ENCODE assay signal across 8 mouse cellular contexts in genomic region chr11:119545741-119546495, GRCm38 (mm10). TPM values are rescaled to one million over a fixed set of nuclear protein-coding genes. Genes with fewer than 3 reads are reported as not detected.
DNase-seq lines count a peak whose midpoint lies in the region; ATAC-seq and TF ChIP-seq lines count a peak whose summit lies in the region.

No protein-coding gene starts in this region.

- intact Hi-C loops in heart, adult 2 months (cut with DNase I), result no loop called here
- intact Hi-C loops in heart, postnatal 25 days (cut with DNase I), result no loop called here

- H3ac ChIP-seq in C2C12 (ENCODE audit: control insufficient read depth, insufficient read length, low read depth), result peak overlapping the region; percentile 49

- H3K79me2 ChIP-seq in heart, adult 2 months (replicated peaks; ENCODE audit: control insufficient read depth, insufficient read depth, low read length), result no peaks in the 10 kb centered on the region
- H3K79me2 ChIP-seq in C2C12 (ENCODE audit: control insufficient read depth, insufficient read depth), result peaks cover 24% of the 10 kb centered on the region

- WGBS in heart, adult 2 months, result 6% methylated on average over 10 of the region's 10 CpGs
- WGBS in embryonic facial prominence, embryonic 12.5 days, result 4% methylated on average over 10 of the region's 10 CpGs
- 5% methylated on average over 10 of the region's 10 CpGs for WGBS in limb, embryonic 14.5 days

- peak overlapping the region; percentile 99; the same call in 1 of the 2 replicates for H3K4me2 ChIP-seq in embryonic facial prominence, embryonic 12.5 days (replicated peaks)
- no peak overlapping the region; the same call in 1 of the 2 replicates for H3K4me2 ChIP-seq in limb, embryonic 14.5 days (replicated peaks; ENCODE audit: low read depth, low read length, severe bottlenecking)

- no peak for TF ChIP-seq POLR2A in heart, adult 2 months (IDR thresholded peaks at IDR 0.05; ENCODE audit: insufficient read depth, low read depth, low read length)
- TF ChIP-seq POLR2A in limb, embryonic 14.5 days (IDR thresholded peaks at IDR 0.05; ENCODE audit: borderline replicate concordance, extremely low read depth, insufficient read depth, insufficient read length), result no peak

- H3K9me3 ChIP-seq in embryonic facial prominence, embryonic 12.5 days, result no peaks in the 10 kb centered on the region
- H3K9me3 ChIP-seq in limb, embryonic 14.5 days (ENCODE audit: control insufficient read depth, low read length), result no peaks in the 10 kb centered on the region

- H3K27me3 ChIP-seq in heart, adult 2 months (ENCODE audit: control insufficient read depth, insufficient read depth, low read length), result peaks cover 31% of the 10 kb centered on the region
- H3K27me3 ChIP-seq in C2C12 (ENCODE audit: control insufficient read depth, insufficient read depth, insufficient read length), result peaks cover 7% of the 10 kb centered on the region
- peaks cover 95% of the 10 kb centered on the region for H3K27me3 ChIP-seq in embryonic facial prominence, embryonic 12.5 days
- H3K27me3 ChIP-seq in limb, embryonic 14.5 days (ENCODE audit: control insufficient read depth, insufficient read depth, low read length), result peaks cover 72% of the 10 kb centered on the region

- H3K4me1 ChIP-seq in heart, adult 2 months (ENCODE audit: control insufficient read depth, insufficient read depth, low read length), result peaks cover 4% of the 10 kb centered on the region
- peaks cover 39% of the 10 kb centered on the region for H3K4me1 ChIP-seq in embryonic facial prominence, embryonic 12.5 days
- peaks cover 20% of the 10 kb centered on the region for H3K4me1 ChIP-seq in limb, embryonic 14.5 days (ENCODE audit: control insufficient read depth, insufficient read depth, low read length)

- no peak for ATAC-seq in embryonic facial prominence, embryonic 12.5 days (ENCODE audit: insufficient number of reproducible peaks, insufficient read depth, low FRiP score, low TSS enrichment)
- ATAC-seq in limb, embryonic 14.5 days (ENCODE audit: low FRiP score, low read depth), result no peak
- no peak for ATAC-seq in megakaryocyte-erythroid progenitor cell, adult 5-6 weeks (replicated peaks; ENCODE audit: low FRiP score, low TSS enrichment, poor library complexity, severe bottlenecking)

- no peaks in the 10 kb centered on the region for H3K36me3 ChIP-seq in heart, adult 2 months (ENCODE audit: control insufficient read depth, insufficient read depth, low read length)
- H3K36me3 ChIP-seq in C2C12 (ENCODE audit: control insufficient read depth, insufficient read depth), result no peaks in the 10 kb centered on the region
- H3K36me3 ChIP-seq in embryonic facial prominence, embryonic 12.5 days, result no peaks in the 10 kb centered on the region
- H3K36me3 ChIP-seq in limb, embryonic 14.5 days (ENCODE audit: control insufficient read depth, insufficient read depth, low read length), result no peaks in the 10 kb centered on the region

- no peak overlapping the region; the same call in 1 of the 2 replicates for H3K4me3 ChIP-seq in heart, adult 2 months
- H3K4me3 ChIP-seq in C2C12 (ENCODE audit: insufficient read depth, poor library complexity, severe bottlenecking), result peak overlapping the region; percentile 43
- peak overlapping the region; percentile 51 for H3K4me3 ChIP-seq in embryonic facial prominence, embryonic 12.5 days
- 0 out of 2 replicates have a peak overlapping the region, but pooled peaks have one; percentile 1 for H3K4me3 ChIP-seq in limb, embryonic 14.5 days (replicated peaks; ENCODE audit: low read length)

- peak; percentile 32 for TF ChIP-seq CTCF in heart, adult 2 months (IDR thresholded peaks at IDR 0.05)
- no peak for TF ChIP-seq CTCF in C2C12 (IDR thresholded peaks at IDR 0.05; ENCODE audit: control insufficient read depth, insufficient read depth, insufficient read length)

- H3K79me3 ChIP-seq in C2C12 (ENCODE audit: low read depth), result peaks cover 1% of the 10 kb centered on the region

- DNase-seq in heart, adult 2 months, result no peak
- no peak for DNase-seq in heart, postnatal 25 days (ENCODE audit: low spot score)
- no peak for DNase-seq in limb, embryonic 14.5 days (ENCODE audit: low spot score)
- no peak for DNase-seq in kidney, adult 11 months
- DNase-seq in adrenal gland, postnatal 4 days (ENCODE audit: low spot score in 2 of 2), result no peak

- no peak overlapping the region for H3K9ac ChIP-seq in heart, adult 2 months (ENCODE audit: low read depth, low read length)
- 0 out of 2 replicates have a peak overlapping the region, but pooled peaks have one; percentile 5 for H3K9ac ChIP-seq in embryonic facial prominence, embryonic 12.5 days
- 0 out of 2 replicates have a peak overlapping the region, but pooled peaks have one; percentile 2 for H3K9ac ChIP-seq in limb, embryonic 14.5 days (ENCODE audit: low read depth, low read length, severe bottlenecking)

- no peak overlapping the region for H3K27ac ChIP-seq in heart, adult 2 months
- H3K27ac ChIP-seq in embryonic facial prominence, embryonic 12.5 days, result no peak overlapping the region
- no peak overlapping the region for H3K27ac ChIP-seq in limb, embryonic 14.5 days (replicated peaks; ENCODE audit: low read depth, low read length)

- no peak for TF ChIP-seq EP300 in heart, adult 2 months (IDR thresholded peaks at IDR 0.05; ENCODE audit: insufficient read depth, low read depth, low read length)

TF ChIP-seq in C2C12, 6 proteins besides CTCF, POLR2A, EP300 and RAD21:
- TF ChIP-seq MYOD1 (IDR thresholded peaks at IDR 0.05; ENCODE audit: control insufficient read depth, insufficient read length, low read depth), result no peak
- TF ChIP-seq MAX (IDR thresholded peaks at IDR 0.05), result no peak
- TF ChIP-seq FOSL1 (IDR thresholded peaks at IDR 0.05; ENCODE audit: insufficient read depth, low read length, poor library complexity, severe bottlenecking), result no peak
- TF ChIP-seq MYOG (IDR thresholded peaks at IDR 0.05; ENCODE audit: control insufficient read depth, extremely low read depth, insufficient read length), result no peak
- TF ChIP-seq USF1 (IDR thresholded peaks at IDR 0.05; ENCODE audit: low read depth), result peak; percentile 95
- TF ChIP-seq CEBPB (IDR thresholded peaks at IDR 0.05; ENCODE audit: low read depth), result no peak

RNA-seq across cellular contexts. Expression of gene Nptx1, which starts 1.6 kb away (rescaled TPM):
- under 1 TPM; 0.09 to 0.23 TPM for total RNA-seq in heart, adult 2 months (2021)
- 0.12 and 0.16 TPM in 2 replicates for polyA plus RNA-seq in heart, adult 2 months (2012; rRNA removed)
- total RNA-seq in heart, postnatal 25 days (2021), result under 1 TPM; 0.26 to 0.34 TPM
- polyA plus RNA-seq in C2C12 (2012; fragmentation: generic; extraction: Trizol), result 30.2 TPM
- polyA plus RNA-seq in embryonic facial prominence, embryonic 12.5 days (2016; fragmentation: Nextera tagmentation; extraction: Ambion mirVana), result 2.0 and 2.4 TPM in 2 replicates
- polyA plus RNA-seq in limb, embryonic 14.5 days (2012; rRNA removed), result 2.2 and 2.5 TPM in 2 replicates
- polyA plus RNA-seq in limb, embryonic 14.5 days (2014; fragmentation: Nextera tagmentation; extraction: Ambion mirVana), result 1.4 and 1.6 TPM in 2 replicates
- not detected in 2 replicates for total RNA-seq in megakaryocyte-erythroid progenitor cell, adult 5-6 weeks (2014; fragmentation: Nextera tagmentation)
- not detected in 2 replicates for total RNA-seq in megakaryocyte-erythroid progenitor cell, adult 5-6 weeks (2017)
- 1 to 10 TPM; 6.0 to 6.2 TPM for total RNA-seq in adrenal gland, postnatal 4 days (2021)

RNA-seq across cellular contexts. Expression of gene Endov, which starts 54.8 kb away (rescaled TPM):
- 1 to 10 TPM; 6.9 to 7.3 TPM for total RNA-seq in heart, adult 2 months (2021)
- 6.9 and 8.3 TPM in 2 replicates for polyA plus RNA-seq in heart, adult 2 months (2012; rRNA removed)
- total RNA-seq in heart, postnatal 25 days (2021), result 10 to 100 TPM in 1 of 2 experiments, 1 to 10 TPM in 1; 7.1 to 10.3 TPM
- 18.4 TPM for polyA plus RNA-seq in C2C12 (2012; fragmentation: generic; extraction: Trizol)
- 19.1 and 22.4 TPM in 2 replicates for polyA plus RNA-seq in embryonic facial prominence, embryonic 12.5 days (2016; fragmentation: Nextera tagmentation; extraction: Ambion mirVana)
- polyA plus RNA-seq in limb, embryonic 14.5 days (2012; rRNA removed), result 29.3 and 32.9 TPM in 2 replicates
- 12.0 and 14.9 TPM in 2 replicates for polyA plus RNA-seq in limb, embryonic 14.5 days (2014; fragmentation: Nextera tagmentation; extraction: Ambion mirVana)
- total RNA-seq in megakaryocyte-erythroid progenitor cell, adult 5-6 weeks (2014; fragmentation: Nextera tagmentation), result 10.5 and 14.2 TPM in 2 replicates
- total RNA-seq in megakaryocyte-erythroid progenitor cell, adult 5-6 weeks (2017), result 19.8 and 20.0 TPM in 2 replicates
- total RNA-seq in adrenal gland, postnatal 4 days (2021), result 10 to 100 TPM; 37.1 to 38.2 TPM

RNA-seq across cellular contexts. Expression of gene Rptor, which starts 56.8 kb away (rescaled TPM):
- total RNA-seq in heart, adult 2 months (2021), result 10 to 100 TPM; 32.1 to 32.4 TPM
- 19.7 and 20.6 TPM in 2 replicates for polyA plus RNA-seq in heart, adult 2 months (2012; rRNA removed)
- 10 to 100 TPM; 32.5 to 34.4 TPM for total RNA-seq in heart, postnatal 25 days (2021)
- 34.8 TPM for polyA plus RNA-seq in C2C12 (2012; fragmentation: generic; extraction: Trizol)
- 17.7 and 20.4 TPM in 2 replicates for polyA plus RNA-seq in embryonic facial prominence, embryonic 12.5 days (2016; fragmentation: Nextera tagmentation; extraction: Ambion mirVana)
- polyA plus RNA-seq in limb, embryonic 14.5 days (2012; rRNA removed), result 24.3 and 31.3 TPM in 2 replicates
- polyA plus RNA-seq in limb, embryonic 14.5 days (2014; fragmentation: Nextera tagmentation; extraction: Ambion mirVana), result 13.7 and 14.6 TPM in 2 replicates
- 29.6 and 36.1 TPM in 2 replicates for total RNA-seq in megakaryocyte-erythroid progenitor cell, adult 5-6 weeks (2014; fragmentation: Nextera tagmentation)
- 10.2 and 15.8 TPM in 2 replicates for total RNA-seq in megakaryocyte-erythroid progenitor cell, adult 5-6 weeks (2017)
- total RNA-seq in adrenal gland, postnatal 4 days (2021), result 10 to 100 TPM; 53.1 to 56.7 TPM

Comparison
In these comparisons a context has a peak if more than half of its experiments do, and no peak if none do; other contexts are left out.
1. RNA of gene Nptx1, which starts 1.6 kb away (total RNA-seq): 6.0 to 6.2 TPM in adrenal gland, postnatal 4 days; 0.26 to 0.34 TPM in heart, postnatal 25 days, 0.09 to 0.23 TPM in heart, adult 2 months and not detected in megakaryocyte-erythroid progenitor cell, adult 5-6 weeks; every median in the first group is over 4 times any median in the second.